In genomic region chr2:144677229-144677571, GRCm38 (mm10) we compare ENCODE assay signal across 11 mouse cellular contexts.
A peak's percentile ranks its signal among the peaks of the same experiment; 100 is the strongest.
DNase-seq lines count a peak whose midpoint lies in the region; ATAC-seq and TF ChIP-seq lines count a peak whose summit lies in the region.
"Had no signal": no experiment of that assay in that cellular context is flagged by ENCODE, and none has a peak within 500 bp of the region (broad histone marks: within the 10 kb centered on the region; RNA-seq: fewer than 3 reads in every experiment).

No protein-coding gene starts in this region.

- ATAC-seq in forebrain, embryonic 13.5 days, result peak; percentile 46
- peak; percentile 40; the same call in 1 of the 2 replicates for ATAC-seq in limb, embryonic 11.5 days (ENCODE audit: insufficient number of reproducible peaks, low FRiP score, low TSS enrichment, low read depth)
- no peak for ATAC-seq in stomach, embryonic 16.5 days (ENCODE audit: insufficient read depth, low FRiP score)
- no peak for ATAC-seq in megakaryocyte progenitor cell, adult 5-6 weeks (replicated peaks; ENCODE audit: poor library complexity)
- ATAC-seq: liver, embryonic 12.5 days had no signal

- peak overlapping the region; percentile 40; the same call in 1 of the 2 replicates for H3K27ac ChIP-seq in layer of hippocampus, adult 2 months
- H3K27ac ChIP-seq in forebrain, embryonic 13.5 days, result peak overlapping the region; percentile 52
- H3K27ac ChIP-seq in limb, embryonic 11.5 days (replicated peaks; ENCODE audit: low read depth, low read length), result peak overlapping the region; percentile 16; the same call in 1 of the 2 replicates
- H3K27ac ChIP-seq in stomach, embryonic 16.5 days (ENCODE audit: low read length), result 0 out of 2 replicates have a peak overlapping the region, but pooled peaks have one; percentile 56
- H3K27ac ChIP-seq: liver, embryonic 12.5 days had no signal

- no peak overlapping the region for H3K4me3 ChIP-seq in layer of hippocampus, adult 2 months
- H3K4me3 ChIP-seq in forebrain, embryonic 13.5 days, result no peak overlapping the region
- H3K4me3 ChIP-seq in limb, embryonic 11.5 days (ENCODE audit: low read depth, low read length), result no peak overlapping the region
- no peak overlapping the region for H3K4me3 ChIP-seq in stomach, embryonic 16.5 days (replicated peaks; ENCODE audit: low read length)
- H3K4me3 ChIP-seq: liver, embryonic 12.5 days had no signal

- 56% methylated on average over 2 of the region's 2 CpGs for WGBS in forebrain, embryonic 13.5 days
- WGBS in limb, embryonic 11.5 days, result 35% methylated on average over 2 of the region's 2 CpGs
- 66% methylated on average over 2 of the region's 2 CpGs for WGBS in stomach, embryonic 16.5 days

- H3K36me3 ChIP-seq in forebrain, embryonic 13.5 days (ENCODE audit: poor library complexity, severe bottlenecking), result no peaks in the 10 kb centered on the region
- no peaks in the 10 kb centered on the region for H3K36me3 ChIP-seq in limb, embryonic 11.5 days (ENCODE audit: control insufficient read depth, insufficient read depth, low read length)
- H3K36me3 ChIP-seq in stomach, embryonic 16.5 days (ENCODE audit: control insufficient read depth, insufficient read depth, low read length), result no peaks in the 10 kb centered on the region
- H3K36me3 ChIP-seq: liver, embryonic 12.5 days had no signal

- no peaks in the 10 kb centered on the region for H3K9me3 ChIP-seq in forebrain, embryonic 13.5 days (replicated peaks)
- H3K9me3 ChIP-seq in limb, embryonic 11.5 days (ENCODE audit: control insufficient read depth, low read length), result no peaks in the 10 kb centered on the region
- no peaks in the 10 kb centered on the region for H3K9me3 ChIP-seq in stomach, embryonic 16.5 days (replicated peaks; ENCODE audit: control insufficient read depth, low read length)
- H3K9me3 ChIP-seq: G1E; liver, embryonic 12.5 days had no signal

- H3K27me3 ChIP-seq in forebrain, embryonic 13.5 days, result no peaks in the 10 kb centered on the region
- H3K27me3 ChIP-seq in limb, embryonic 11.5 days (ENCODE audit: control insufficient read depth, insufficient read depth, low read length), result no peaks in the 10 kb centered on the region
- no peaks in the 10 kb centered on the region for H3K27me3 ChIP-seq in stomach, embryonic 16.5 days (ENCODE audit: control insufficient read depth, insufficient read depth, low read length)
- H3K27me3 ChIP-seq: liver, embryonic 12.5 days had no signal

- TF ChIP-seq CTCF in layer of hippocampus, adult 2 months (conservative IDR thresholded peaks at IDR 0.05), result no peak

- H3K4me2 ChIP-seq in forebrain, embryonic 13.5 days, result no peak overlapping the region
- no peak overlapping the region for H3K4me2 ChIP-seq in limb, embryonic 11.5 days (ENCODE audit: low read depth, severe bottlenecking)
- H3K4me2 ChIP-seq in stomach, embryonic 16.5 days (ENCODE audit: low read depth, low read length), result no peak overlapping the region
- H3K4me2 ChIP-seq: liver, embryonic 12.5 days had no signal

- peaks cover 19% of the 10 kb centered on the region for H3K4me1 ChIP-seq in forebrain, embryonic 13.5 days
- H3K4me1 ChIP-seq in limb, embryonic 11.5 days (ENCODE audit: control insufficient read depth, insufficient read depth, low read length), result peaks cover 24% of the 10 kb centered on the region
- H3K4me1 ChIP-seq in stomach, embryonic 16.5 days (ENCODE audit: control insufficient read depth, insufficient read depth, low read length), result peaks cover 5% of the 10 kb centered on the region
- H3K4me1 ChIP-seq: liver, embryonic 12.5 days had no signal

- no peak overlapping the region for H3K9ac ChIP-seq in forebrain, embryonic 13.5 days
- no peak overlapping the region for H3K9ac ChIP-seq in limb, embryonic 11.5 days (ENCODE audit: low read length)
- no peak overlapping the region for H3K9ac ChIP-seq in stomach, embryonic 16.5 days (ENCODE audit: low read length)
- H3K9ac ChIP-seq: liver, embryonic 12.5 days had no signal

- no peak for DNase-seq in layer of hippocampus, adult 2 months (ENCODE audit: low spot score in 2 of 2)
- DNase-seq in layer of hippocampus, adult 8-10 months (ENCODE audit: low spot score in 2 of 2), result no peak
- DNase-seq in limb, embryonic 11.5 days (ENCODE audit: low spot score), result no peak
- DNase-seq in spleen, postnatal 4 days (ENCODE audit: low spot score in 2 of 2), result no peak
- DNase-seq: gastrocnemius, postnatal 14 days; layer of hippocampus, adult 9-11 months had no signal

Comparison
In these comparisons a context has a peak if more than half of its experiments do, and no peak if none do; other contexts are left out.
1. ATAC-seq: peak in forebrain, embryonic 13.5 days (single experiment) and limb, embryonic 11.5 days (single experiment); none in stomach, embryonic 16.5 days (single experiment) and megakaryocyte progenitor cell, adult 5-6 weeks (single experiment).
2. Peak in every context shown above with its lines, with median percentiles within 50 percentile points of each other: H3K27ac ChIP-seq.